Mouse (Mus musculus): Measurements from ENCODE around the gene Krt32. TPM values are rescaled to one million over a fixed set of nuclear protein-coding genes. Genes with fewer than 3 reads are reported as not detected.

The Krt32 gene
- total and polyA plus RNA-seq, 3 experiments, result not detected

GRCm38 (mm10) chr11:100096141-100096540, 8.1 kb upstream of the Krt32 start, which contains the start of gene Krt35:
TSS of gene Krt35 (minus strand) at chr11:100096241.
- no peak for DNase-seq (ENCODE audit: extremely low read depth)
- Histone ChIP-seq H3K79me2 (replicated peaks; ENCODE audit: control insufficient read depth, extremely low read depth, insufficient read depth, poor library complexity, severe bottlenecking) (no peaks in the 10 kb centered on the region), H3K9ac (ENCODE audit: insufficient read depth, low read depth) (no peak within 1 kb of the TSS), H3K27me3 (replicated peaks) (peaks cover 97% of the 10 kb centered on the region), H3K9me3 (replicated peaks; ENCODE audit: low read length) (no peaks in the 10 kb centered on the region), H3K4me2 (ENCODE audit: insufficient read depth, low read depth, poor library complexity, severe bottlenecking) (no peak within 1 kb of the TSS), H3K27ac (ENCODE audit: insufficient read depth, low read depth) (no peak within 1 kb of the TSS), H3K36me3 (replicated peaks in 1 of 2; ENCODE audit: control insufficient read depth in 1 of 2, insufficient read depth in 1 of 2, low read length in 1 of 2) (no peaks in the 10 kb centered on the region), H3K4me1 (ENCODE audit: control insufficient read depth in 1 of 2, insufficient read depth in 2 of 2) (no peaks in the 10 kb centered on the region), H3K4me3 (replicated peaks in 1 of 3; ENCODE audit: low read depth in 2 of 3, low read length in 2 of 3, poor library complexity in 1 of 3) (no peak within 1 kb of the TSS)
- in situ Hi-C loops (cut with MboI; ENCODE audit: low pct_ligation_motif_present, low pct_unique_long_range_greater_than_20kb, low sequenced_read_pairs) (no loop called here), dilution Hi-C loops (cut with MboI; ENCODE audit: extremely low pct_ligation_motif_present, extremely low pct_unique_long_range_greater_than_20kb, low sequenced_read_pairs) (no loop called here)
- TF ChIP-seq JUN (IDR thresholded peaks at IDR 0.05; ENCODE audit: insufficient read depth, low read depth, low read length) (no peak), EP300 (IDR thresholded peaks at IDR 0.05; ENCODE audit: low read length) (no peak), USF2 (conservative IDR thresholded peaks at IDR 0.05; ENCODE audit: low read depth, low read length) (no peak), TCF12 (IDR thresholded peaks at IDR 0.05; ENCODE audit: low read depth, low read length) (no peak), ELF1 (IDR thresholded peaks at IDR 0.05; ENCODE audit: low read depth, low read length) (no peak)

- Histone ChIP-seq H3K9me3 (replicated peaks; ENCODE audit: low read length) (peaks cover 10% of the 10 kb centered on the region), H3K27me3 (replicated peaks) (peaks cover 93% of the 10 kb centered on the region), H3K27ac (ENCODE audit: insufficient read depth, low read depth) (no peak overlapping the region), H3K36me3 (replicated peaks in 1 of 2; ENCODE audit: control insufficient read depth in 1 of 2, insufficient read depth in 1 of 2, low read length in 1 of 2) (no peaks in the 10 kb centered on the region), H3K79me2 (replicated peaks; ENCODE audit: control insufficient read depth, extremely low read depth, insufficient read depth, poor library complexity, severe bottlenecking) (no peaks in the 10 kb centered on the region), H3K4me2 (ENCODE audit: insufficient read depth, low read depth, poor library complexity, severe bottlenecking) (no peak overlapping the region), H3K4me3 (replicated peaks in 1 of 3; ENCODE audit: low read depth in 2 of 3, low read length in 2 of 3, poor library complexity in 1 of 3) (no peak overlapping the region), H3K4me1 (ENCODE audit: control insufficient read depth in 1 of 2, insufficient read depth in 2 of 2) (no peaks in the 10 kb centered on the region), H3K9ac (ENCODE audit: insufficient read depth, low read depth) (no peak overlapping the region)
- no peak for DNase-seq (ENCODE audit: extremely low read depth)
- in situ Hi-C loops (cut with MboI; ENCODE audit: low pct_ligation_motif_present, low pct_unique_long_range_greater_than_20kb, low sequenced_read_pairs) (no loop called here), dilution Hi-C loops (cut with MboI; ENCODE audit: extremely low pct_ligation_motif_present, extremely low pct_unique_long_range_greater_than_20kb, low sequenced_read_pairs) (no loop called here)
- TF ChIP-seq GABPA (IDR thresholded peaks at IDR 0.05; ENCODE audit: insufficient replicate concordance, low read depth, low read length) (no peak), TBP (conservative IDR thresholded peaks at IDR 0.05; ENCODE audit: low read depth, low read length) (no peak), ETS1 (conservative IDR thresholded peaks at IDR 0.05; ENCODE audit: low read depth, low read length) (no peak), MAFK (IDR thresholded peaks at IDR 0.05; ENCODE audit: insufficient replicate concordance, low read length) (no peak), IRF4 (IDR thresholded peaks at IDR 0.05; ENCODE audit: low read depth, low read length) (no peak), CHD1 (IDR thresholded peaks at IDR 0.05; ENCODE audit: low read depth, low read length) (no peak), POLR2AphosphoS2 (IDR thresholded peaks at IDR 0.05; ENCODE audit: low read depth, low read length) (no peak), NELFE (IDR thresholded peaks at IDR 0.05; ENCODE audit: low read depth, low read length) (no peak), ZMIZ1 (IDR thresholded peaks at IDR 0.05; ENCODE audit: low read depth, low read length) (no peak)
These were observed 476 bp upstream of the Krt32 start for GRCm38 (mm10) chr11:100088378-100089025.

All from CH12.LX (cell line).